10 mouse cellular contexts compared by ENCODE assay signal in genomic region chr15:86087591-86088149, GRCm38 (mm10). TPM values are rescaled to one million over a fixed set of nuclear protein-coding genes. Genes with fewer than 3 reads are reported as not detected.
DNase-seq lines count a peak whose midpoint lies in the region; ATAC-seq lines count a peak whose summit lies in the region.
"Had no signal": no experiment of that assay in that cellular context is flagged by ENCODE, and none has a peak within 500 bp of the region (broad histone marks: within the 10 kb centered on the region; RNA-seq: fewer than 3 reads in every experiment).

No protein-coding gene starts in this region.

- peak overlapping the region; percentile 28; the same call in 1 of the 2 replicates for H3K9ac ChIP-seq in neural tube, embryonic 11.5 days (ENCODE audit: low read length)
- no peak overlapping the region for H3K9ac ChIP-seq in stomach, embryonic 14.5 days (replicated peaks; ENCODE audit: low read depth, low read length)

- H3K27ac ChIP-seq in neural tube, embryonic 11.5 days (ENCODE audit: low read depth, low read length): 0 out of 2 replicates have a peak overlapping the region, but pooled peaks have one; percentile 20
- peak overlapping the region; percentile 49; the same call in 1 of the 2 replicates for H3K27ac ChIP-seq in stomach, embryonic 14.5 days (ENCODE audit: low read length)

- H3K27me3 ChIP-seq in neural tube, embryonic 11.5 days (ENCODE audit: control insufficient read depth, insufficient read depth, low read length): no peaks in the 10 kb centered on the region
- H3K27me3 ChIP-seq in stomach, embryonic 14.5 days (ENCODE audit: control insufficient read depth, insufficient read depth, low read length): no peaks in the 10 kb centered on the region
- H3K27me3 ChIP-seq: Patski had no signal

- peaks cover 38% of the 10 kb centered on the region for H3K4me1 ChIP-seq in neural tube, embryonic 11.5 days (ENCODE audit: control insufficient read depth, insufficient read depth, low read length)
- peaks cover 61% of the 10 kb centered on the region for H3K4me1 ChIP-seq in stomach, embryonic 14.5 days (ENCODE audit: control insufficient read depth, insufficient read depth, low read length)

- H3K4me2 ChIP-seq in neural tube, embryonic 11.5 days (ENCODE audit: low read depth): no peak overlapping the region
- no peak overlapping the region for H3K4me2 ChIP-seq in stomach, embryonic 14.5 days (replicated peaks; ENCODE audit: low read depth, low read length)

- no peak overlapping the region for H3K4me3 ChIP-seq in neural tube, embryonic 11.5 days (ENCODE audit: low read depth, low read length)
- no peak overlapping the region for H3K4me3 ChIP-seq in stomach, embryonic 14.5 days (ENCODE audit: low read depth, low read length)
- H3K4me3 ChIP-seq: megakaryocyte, embryonic 14.5 days had no signal

- no peaks in the 10 kb centered on the region for H3K36me3 ChIP-seq in neural tube, embryonic 11.5 days (ENCODE audit: control insufficient read depth, insufficient read depth, low read length)
- H3K36me3 ChIP-seq in stomach, embryonic 14.5 days (ENCODE audit: control insufficient read depth, insufficient read depth, low read length): no peaks in the 10 kb centered on the region

- peak; percentile 28; the same call in 1 of the 2 replicates for ATAC-seq in frontal cortex, adult (ENCODE audit: low TSS enrichment)
- ATAC-seq in neural tube, embryonic 11.5 days (ENCODE audit: insufficient read depth, low FRiP score, low TSS enrichment): no peak
- ATAC-seq in stomach, embryonic 14.5 days (ENCODE audit: insufficient number of reproducible peaks, insufficient read depth, low FRiP score, low read depth): no peak
- ATAC-seq: Patski had no signal

- no peaks in the 10 kb centered on the region for H3K9me3 ChIP-seq in neural tube, embryonic 11.5 days (ENCODE audit: control insufficient read depth, low read length)
- no peaks in the 10 kb centered on the region for H3K9me3 ChIP-seq in stomach, embryonic 14.5 days (ENCODE audit: control insufficient read depth, low read depth, low read length)
- H3K9me3 ChIP-seq: megakaryocyte, embryonic 14.5 days had no signal

- no peak for DNase-seq in frontal cortex, postnatal 25 days (ENCODE audit: low spot score in 2 of 2)
- DNase-seq in neural tube, embryonic 11.5 days (ENCODE audit: low spot score): peak; percentile 30
- no peak for DNase-seq in neural tube, embryonic 10.5 days (ENCODE audit: extremely low spot score, low spot score)
- peak; percentile 28 to 53 for DNase-seq in layer of hippocampus, postnatal 14 days (ENCODE audit: low spot score in 2 of 2)
- no peak for DNase-seq in lung, postnatal 10 days
- DNase-seq in thymus, postnatal 0 days (ENCODE audit: low spot score): no peak

- 47% methylated on average over 14 of the region's 14 CpGs for WGBS in neural tube, embryonic 11.5 days
- 62% methylated on average over 14 of the region's 14 CpGs for WGBS in stomach, embryonic 14.5 days

RNA-seq across cellular contexts. Expression of gene Gramd4, which starts 30.2 kb away (rescaled TPM):
- polyA plus RNA-seq in neural tube, embryonic 11.5 days (2014; fragmentation: Nextera tagmentation; extraction: Ambion mirVana): 10.5 and 11.7 TPM in 2 replicates
- total RNA-seq in layer of hippocampus, postnatal 14 days (2021): 10 to 100 TPM; 26.5 to 28.4 TPM
- polyA plus RNA-seq in stomach, embryonic 14.5 days (2014; fragmentation: Nextera tagmentation; extraction: Ambion mirVana): 7.2 and 7.6 TPM in 2 replicates
- polyA plus RNA-seq in thymus, postnatal 0 days (2015; fragmentation: Nextera tagmentation; extraction: Ambion mirVana): 14.8 TPM in 2 replicates

RNA-seq across cellular contexts. Expression of gene Celsr1, which starts 54.1 kb away (rescaled TPM):
- 5.1 and 5.4 TPM in 2 replicates for polyA plus RNA-seq in neural tube, embryonic 11.5 days (2014; fragmentation: Nextera tagmentation; extraction: Ambion mirVana)
- 1 to 10 TPM; 5.5 to 5.8 TPM for total RNA-seq in layer of hippocampus, postnatal 14 days (2021)
- 6.8 and 7.8 TPM in 2 replicates for polyA plus RNA-seq in stomach, embryonic 14.5 days (2014; fragmentation: Nextera tagmentation; extraction: Ambion mirVana)
- 2.9 and 3.6 TPM in 2 replicates for polyA plus RNA-seq in thymus, postnatal 0 days (2015; fragmentation: Nextera tagmentation; extraction: Ambion mirVana)

Comparison
In these comparisons a context has a peak if more than half of its experiments do, and no peak if none do; other contexts are left out.
1. DNase-seq: peak in neural tube, embryonic 11.5 days (single experiment) and layer of hippocampus, postnatal 14 days (2 of 2); none in frontal cortex, postnatal 25 days (0 of 2), neural tube, embryonic 10.5 days (single experiment), lung, postnatal 10 days (single experiment) and thymus, postnatal 0 days (single experiment).